Mouse (Mus musculus) ovary, adult 18-20 months (tissue): Measurements from ENCODE around the gene Dennd4c.

Source experiments
- DNase-seq: peaks from one replicate; pipeline ENCODE4 v3.0.0; 2022; ENCODE audit warnings: low spot score, mixed read lengths

Gene Dennd4c

GRCm38 (mm10) chr4:86748336-86749291 lies at the start of gene Dennd4c:
Gene Dennd4c (plus strand): TSS chr4:86748555.
- peak; percentile 92 for DNase-seq

GRCm38 (mm10) chr4:86699161-86699865 lies 49.0 kb upstream of the Dennd4c start:
- no peak for DNase-seq

GRCm38 (mm10) chr4:86708801-86709200 lies 39.6 kb upstream of the Dennd4c start:
- DNase-seq, result no peak

- DNase-seq, result no peak
Observed at GRCm38 (mm10) chr4:86710034-86710650, 38.2 kb upstream of the Dennd4c start.

- no peak for DNase-seq
Observed at GRCm38 (mm10) chr4:86710666-86711215, 37.6 kb upstream of the Dennd4c start.

- DNase-seq, result peak; percentile 28
Observed at GRCm38 (mm10) chr4:86712751-86713195, 35.6 kb upstream of the Dennd4c start.

- no peak for DNase-seq
Observed at GRCm38 (mm10) chr4:86713518-86713917, 34.8 kb upstream of the Dennd4c start.

GRCm38 (mm10) chr4:86715341-86715740 lies 33.0 kb upstream of the Dennd4c start:
- DNase-seq, result no peak

- DNase-seq, result peak; percentile 55
Observed at GRCm38 (mm10) chr4:86717176-86717575, 31.2 kb upstream of the Dennd4c start.

GRCm38 (mm10) chr4:86718878-86719577 lies 29.3 kb upstream of the Dennd4c start:
- no peak for DNase-seq

GRCm38 (mm10) chr4:86721856-86722358 lies 26.4 kb upstream of the Dennd4c start:
- DNase-seq, result no peak

- no peak for DNase-seq
Observed at GRCm38 (mm10) chr4:86725175-86725574, 23.2 kb upstream of the Dennd4c start.

GRCm38 (mm10) chr4:86726141-86726540 lies 22.2 kb upstream of the Dennd4c start:
- no peak for DNase-seq

- DNase-seq, result no peak
Observed at GRCm38 (mm10) chr4:86729829-86730228, 18.5 kb upstream of the Dennd4c start.

GRCm38 (mm10) chr4:86734088-86734841 lies 14.1 kb upstream of the Dennd4c start:
- no peak for DNase-seq

GRCm38 (mm10) chr4:86739308-86739993 lies 8.9 kb upstream of the Dennd4c start:
- DNase-seq, result no peak

GRCm38 (mm10) chr4:86749361-86749841 lies 1.0 kb downstream of the Dennd4c start:
- DNase-seq, result no peak

- DNase-seq, result no peak
Observed at GRCm38 (mm10) chr4:86750346-86750945, 2.1 kb downstream of the Dennd4c start.

- DNase-seq, result no peak
Observed at GRCm38 (mm10) chr4:86764307-86764706, 16.0 kb downstream of the Dennd4c start.
